8 mouse cellular contexts compared by ENCODE assay signal in genomic region chr17:45733735-45734301, GRCm38 (mm10). TPM values are rescaled to one million over a fixed set of nuclear protein-coding genes. Genes with fewer than 3 reads are reported as not detected.
A peak's percentile ranks its signal among the peaks of the same experiment; 100 is the strongest.
DNase-seq lines count a peak whose midpoint lies in the region; ATAC-seq and TF ChIP-seq lines count a peak whose summit lies in the region.

Gene 1600014C23Rik, minus strand, starts transcription at chr17:45733844.

- H3K4me1 ChIP-seq in embryonic facial prominence, embryonic 15.5 days, result peaks cover 49% of the 10 kb centered on the region
- H3K4me1 ChIP-seq in heart, postnatal 0 days (ENCODE audit: control insufficient read depth, insufficient read depth), result peaks cover 43% of the 10 kb centered on the region
- peaks cover 40% of the 10 kb centered on the region for H3K4me1 ChIP-seq in liver, postnatal 0 days (ENCODE audit: insufficient read depth)

- no peaks in the 10 kb centered on the region for H3K36me3 ChIP-seq in C2C12 (ENCODE audit: control insufficient read depth, insufficient read depth)
- no peaks in the 10 kb centered on the region for H3K36me3 ChIP-seq in embryonic facial prominence, embryonic 15.5 days
- no peaks in the 10 kb centered on the region for H3K36me3 ChIP-seq in heart, postnatal 0 days (replicated peaks; ENCODE audit: control insufficient read depth, insufficient read depth, low read length)
- no peaks in the 10 kb centered on the region for H3K36me3 ChIP-seq in liver, postnatal 0 days (replicated peaks; ENCODE audit: insufficient read depth, low read length)

- no peak for TF ChIP-seq CTCF in C2C12 (IDR thresholded peaks at IDR 0.05; ENCODE audit: control insufficient read depth, insufficient read depth, insufficient read length)
- no peak for TF ChIP-seq CTCF in heart, postnatal 0 days (IDR thresholded peaks at IDR 0.05; ENCODE audit: low read depth)
- TF ChIP-seq CTCF in liver, postnatal 0 days (IDR thresholded peaks at IDR 0.05; ENCODE audit: low read depth), result no peak

- WGBS in embryonic facial prominence, embryonic 15.5 days, result 1% methylated on average over 41 of the region's 41 CpGs
- whole genome bisulfite sequencing in heart, postnatal 0 days, result under 1% methylated on average over 41 of the region's 41 CpGs
- WGBS in liver, postnatal 0 days (ENCODE audit: insufficient replicate concordance), result 1% methylated on average over 39 of the region's 41 CpGs

- no peaks in the 10 kb centered on the region for H3K79me2 ChIP-seq in C2C12 (ENCODE audit: control insufficient read depth, insufficient read depth)

- H3K79me3 ChIP-seq in C2C12 (ENCODE audit: low read depth), result no peaks in the 10 kb centered on the region

- no peak within 1 kb of the TSS for H3K4me3 ChIP-seq in C2C12 (ENCODE audit: insufficient read depth, poor library complexity, severe bottlenecking)
- H3K4me3 ChIP-seq in embryonic facial prominence, embryonic 15.5 days (replicated peaks), result peak within 1 kb of the TSS; percentile 42
- peak within 1 kb of the TSS; percentile 35 for H3K4me3 ChIP-seq in heart, postnatal 0 days (ENCODE audit: low read depth, low read length)
- H3K4me3 ChIP-seq in liver, postnatal 0 days (ENCODE audit: low read depth, low read length), result peak within 1 kb of the TSS; percentile 39

- peak within 1 kb of the TSS; percentile 87 for H3K4me2 ChIP-seq in embryonic facial prominence, embryonic 15.5 days (replicated peaks)
- H3K4me2 ChIP-seq in heart, postnatal 0 days (ENCODE audit: low read depth, low read length), result peak within 1 kb of the TSS; percentile 71
- peak within 1 kb of the TSS; percentile 78 for H3K4me2 ChIP-seq in liver, postnatal 0 days (ENCODE audit: low read depth, low read length)

- no peak within 1 kb of the TSS for H3K27ac ChIP-seq in embryonic facial prominence, embryonic 15.5 days (replicated peaks)
- H3K27ac ChIP-seq in heart, postnatal 0 days (ENCODE audit: low read depth), result peak within 1 kb of the TSS; percentile 66
- H3K27ac ChIP-seq in liver, postnatal 0 days (ENCODE audit: low read depth), result no peak within 1 kb of the TSS

- no peaks in the 10 kb centered on the region for H3K27me3 ChIP-seq in C2C12 (ENCODE audit: control insufficient read depth, insufficient read depth, insufficient read length)
- H3K27me3 ChIP-seq in embryonic facial prominence, embryonic 15.5 days, result peaks cover 15% of the 10 kb centered on the region
- peaks cover 6% of the 10 kb centered on the region; the same call in 1 of the 2 replicates for H3K27me3 ChIP-seq in heart, postnatal 0 days (ENCODE audit: control insufficient read depth, insufficient read depth, low read length)
- H3K27me3 ChIP-seq in liver, postnatal 0 days (ENCODE audit: insufficient read depth, low read length), result peaks cover 15% of the 10 kb centered on the region

- H3ac ChIP-seq in C2C12 (ENCODE audit: control insufficient read depth, insufficient read length, low read depth), result peak within 1 kb of the TSS; percentile 27

- DNase-seq in adrenal gland, adult 8-10 months, result peak; percentile 30
- DNase-seq in heart, postnatal 0 days (ENCODE audit: low spot score), result peak; percentile 25
- peak; percentile 80 to 85 for DNase-seq in kidney, postnatal 4 days
- DNase-seq in liver, postnatal 0 days, result peak; percentile 72
- DNase-seq in retina, postnatal 1 day, result peak; percentile 92

- no peak for TF ChIP-seq EP300 in heart, postnatal 0 days (IDR thresholded peaks at IDR 0.05; ENCODE audit: low read depth)
- no peak for TF ChIP-seq EP300 in liver, postnatal 0 days (IDR thresholded peaks at IDR 0.05; ENCODE audit: low read depth)

- H3K9ac ChIP-seq in embryonic facial prominence, embryonic 15.5 days, result peak within 1 kb of the TSS; percentile 35; the same call in 1 of the 2 replicates
- peak within 1 kb of the TSS; percentile 52 for H3K9ac ChIP-seq in heart, postnatal 0 days (replicated peaks; ENCODE audit: low read depth, low read length)
- H3K9ac ChIP-seq in liver, postnatal 0 days (replicated peaks), result peak within 1 kb of the TSS; percentile 48

- no peak for ATAC-seq in embryonic facial prominence, embryonic 15.5 days (ENCODE audit: insufficient number of reproducible peaks, low FRiP score, low TSS enrichment, low read depth)
- no peak for ATAC-seq in heart, postnatal 0 days (ENCODE audit: insufficient read depth, low read depth)
- peak; percentile 14 for ATAC-seq in liver, postnatal 0 days
- ATAC-seq in activated CD4-positive, CD25-positive, alpha-beta regulatory T cell, adult 4 months, result no peak

- no peaks in the 10 kb centered on the region for H3K9me3 ChIP-seq in embryonic facial prominence, embryonic 15.5 days (replicated peaks)
- H3K9me3 ChIP-seq in heart, postnatal 0 days (replicated peaks; ENCODE audit: control insufficient read depth, low read length), result no peaks in the 10 kb centered on the region
- no peaks in the 10 kb centered on the region for H3K9me3 ChIP-seq in liver, postnatal 0 days (ENCODE audit: low read length)

TF ChIP-seq in C2C12, 6 proteins besides CTCF, POLR2A, EP300 and RAD21:
- TF ChIP-seq MYOD1 (IDR thresholded peaks at IDR 0.05; ENCODE audit: control insufficient read depth, insufficient read length, low read depth) (no peak), MYOG (IDR thresholded peaks at IDR 0.05; ENCODE audit: control insufficient read depth, extremely low read depth, insufficient read length) (no peak), USF1 (IDR thresholded peaks at IDR 0.05; ENCODE audit: low read depth) (no peak), MAX (IDR thresholded peaks at IDR 0.05) (no peak), FOSL1 (IDR thresholded peaks at IDR 0.05; ENCODE audit: insufficient read depth, low read length, poor library complexity, severe bottlenecking) (no peak), CEBPB (IDR thresholded peaks at IDR 0.05; ENCODE audit: low read depth) (no peak)

RNA-seq across cellular contexts. Expression of gene 1600014C23Rik, which starts in this region (rescaled TPM):
- not detected for polyA plus RNA-seq in C2C12 (2012; fragmentation: generic; extraction: Trizol)
- total RNA-seq in adrenal gland, adult 8-10 months (2022), result not detected
- polyA plus RNA-seq in embryonic facial prominence, embryonic 15.5 days (2015; fragmentation: Nextera tagmentation; extraction: Ambion mirVana), result 0.49 TPM in 1 of 2 replicates, not detected in the other
- total RNA-seq in heart, postnatal 0 days (2014; rRNA removed; ENCODE audit: low replicate concordance), result not detected in 2 replicates
- 0.25 TPM in 1 of 2 replicates, not detected in the other for polyA plus RNA-seq in heart, postnatal 0 days (2015; fragmentation: Nextera tagmentation; extraction: Ambion mirVana)
- not detected in 2 replicates for polyA plus RNA-seq in liver, postnatal 0 days (2015; fragmentation: Nextera tagmentation; extraction: Ambion mirVana)
- polyA plus RNA-seq in activated CD4-positive, CD25-positive, alpha-beta regulatory T cell, adult 4 months (2017; shearing (Covaris generic)), result not detected

Comparison
In these comparisons a context has a peak if more than half of its experiments do, and no peak if none do; other contexts are left out.
1. Peak in DNase-seq in adrenal gland, adult 8-10 months; RNA of the gene not detected or under 1 TPM.
2. Peak in DNase-seq, H3K4me3 ChIP-seq, H3K27ac ChIP-seq, H3K9ac ChIP-seq and H3K4me2 ChIP-seq in heart, postnatal 0 days; RNA of the gene not detected or under 1 TPM.
3. Peak in DNase-seq, ATAC-seq, H3K4me3 ChIP-seq, H3K9ac ChIP-seq and H3K4me2 ChIP-seq in liver, postnatal 0 days; RNA of the gene not detected or under 1 TPM.
4. DNase-seq: peak in every context shown above with its lines; median percentile 92 in retina, postnatal 1 day; 82 in kidney, postnatal 4 days; 72 in liver, postnatal 0 days; 30 in adrenal gland, adult 8-10 months; 25 in heart, postnatal 0 days.